Mouse (Mus musculus) hindbrain, embryonic 11.5 days (tissue): Measurements from ENCODE around the gene Rasal3. TPM values are rescaled to one million over a fixed set of nuclear protein-coding genes. Genes with fewer than 3 reads are reported as not detected.

Experiments used
- ATAC-seq: fragments of 200-750 bp; cut with Nextera tagmentation; 2 replicates; pipeline ENCODE4 v1.8.0; 2017; ENCODE audit warnings: mild to moderate bottlenecking, moderate TSS enrichment, moderate library complexity; ENCODE audit not compliant: low FRiP score
- DNase-seq: peaks from one replicate; pipeline ENCODE4 v3.0.0-alpha.2; 2015; ENCODE audit warnings: low spot score
- H3K27ac ChIP-seq: fragments of 300-500 bp; sonication (generic); 2 replicates; pipeline ENCODE4 v1.5.1; 2014; ENCODE audit warnings: mild to moderate bottlenecking, low read depth, low read length
- H3K27me3 ChIP-seq: fragments of 300-500 bp; sonication (generic); 2 replicates; pipeline ENCODE4 v1.6.1; 2014; ENCODE audit warnings: mild to moderate bottlenecking, low read length, moderate library complexity, mixed read lengths; ENCODE audit not compliant: control insufficient read depth, insufficient read depth
- H3K36me3 ChIP-seq: fragments of 300-500 bp; sonication (generic); 2 replicates; pipeline ENCODE4 v1.6.1; 2014; ENCODE audit warnings: mild to moderate bottlenecking, low read length, moderate library complexity, mixed read lengths; ENCODE audit not compliant: control insufficient read depth, insufficient read depth
- H3K4me1 ChIP-seq: fragments of 300-500 bp; sonication (generic); replicated peaks from 2 replicates; pipeline ENCODE4 v1.6.1; 2014; ENCODE audit warnings: low read length, mixed read lengths; ENCODE audit not compliant: control insufficient read depth, insufficient read depth
- H3K4me2 ChIP-seq: fragments of 300-500 bp; sonication (generic); replicated peaks from 2 replicates; pipeline ENCODE4 v1.6.1; 2014; ENCODE audit warnings: mild to moderate bottlenecking, low read depth, low read length
- H3K4me3 ChIP-seq: fragments of 300-500 bp; sonication (generic); 2 replicates; pipeline ENCODE4 v1.5.1; 2014; ENCODE audit warnings: low read depth, low read length
- H3K9ac ChIP-seq: fragments of 300-500 bp; sonication (generic); 2 replicates; pipeline ENCODE4 v1.6.1; 2014; ENCODE audit warnings: low read depth, low read length
- H3K9me3 ChIP-seq: fragments of 300-500 bp; sonication (generic); 2 replicates; pipeline ENCODE4 v1.6.1; 2016; ENCODE audit warnings: low read length; ENCODE audit not compliant: control insufficient read depth
- WGBS: fragments of 180-500 bp; shearing (Covaris S2); extraction: QIAGEN DNeasy Blood & Tissue Kit; methylation state at CpG from one replicate; pipeline ENCODE4 v1.1.7; 2014; 5-methylcytosine and 5-hydroxymethylcytosine counted together
- polyA plus RNA-seq: library from polyadenylated mRNA; unstranded; fragments of >200 nt; fragmentation: Nextera tagmentation; extraction: Ambion mirVana; gene quantifications from 2 replicates; pipeline ENCODE4 v1.2.1, GENCODE M21; 2014

Rasal3 gene
- polyA plus RNA-seq, 1 experiment from 2014 or later, result 0.48 TPM

GRCm38 (mm10) chr17:32364331-32364730 is 39.1 kb downstream of the Rasal3 start:
- Histone ChIP-seq H3K27ac (peak overlapping the region; percentile 52), H3K4me3 (peak overlapping the region; percentile 90), H3K36me3 (peaks cover 12% of the 10 kb centered on the region), H3K4me2 (peak overlapping the region; percentile 29), H3K9me3 (no peaks in the 10 kb centered on the region), H3K27me3 (no peaks in the 10 kb centered on the region), H3K4me1 (peaks cover 6% of the 10 kb centered on the region), H3K9ac (peak overlapping the region; percentile 99)
- ATAC-seq (peak; percentile 94), DNase-seq (peak; percentile 95)
- WGBS, result under 1% methylated on average over 16 of the region's 47 CpGs

GRCm38 (mm10) chr17:32363821-32364301 is 39.5 kb downstream of the Rasal3 start:
- H3K4me3 ChIP-seq, result peak overlapping the region; percentile 90
- peaks cover 6% of the 10 kb centered on the region for H3K4me1 ChIP-seq
- H3K4me2 ChIP-seq, result peak overlapping the region; percentile 54
- WGBS, result under 1% methylated on average over 21 of the region's 50 CpGs
- H3K36me3 ChIP-seq, result peaks cover 12% of the 10 kb centered on the region
- ATAC-seq (peak; percentile 63), DNase-seq (peak; percentile 61)
- H3K9ac ChIP-seq, result peak overlapping the region; percentile 99
- H3K27me3 ChIP-seq, result no peaks in the 10 kb centered on the region
- H3K9me3 ChIP-seq, result no peaks in the 10 kb centered on the region
- peak overlapping the region; percentile 52 for H3K27ac ChIP-seq

GRCm38 (mm10) chr17:32362686-32363085 is 40.7 kb downstream of the Rasal3 start:
- WGBS, result 85% methylated on average over 4 of the region's 4 CpGs
- peak overlapping the region; percentile 54 for H3K4me2 ChIP-seq
- H3K9ac ChIP-seq, result peak overlapping the region; percentile 99; the same call in 1 of the 2 replicates
- ATAC-seq, result no peak
- peak overlapping the region; percentile 90 for H3K4me3 ChIP-seq
- H3K4me1 ChIP-seq, result peaks cover 6% of the 10 kb centered on the region
- DNase-seq, result no peak
- no peaks in the 10 kb centered on the region for H3K9me3 ChIP-seq
- no peak overlapping the region for H3K27ac ChIP-seq
- H3K36me3 ChIP-seq, result peaks cover 20% of the 10 kb centered on the region
- H3K27me3 ChIP-seq, result no peaks in the 10 kb centered on the region

GRCm38 (mm10) chr17:32359928-32360327 is 43.5 kb downstream of the Rasal3 start:
- Histone ChIP-seq H3K4me3 (no peak overlapping the region), H3K36me3 (peaks cover 29% of the 10 kb centered on the region), H3K27ac (no peak overlapping the region)

GRCm38 (mm10) chr17:32358943-32359340 is 44.4 kb downstream of the Rasal3 start:
- H3K4me1 ChIP-seq, result peaks cover 6% of the 10 kb centered on the region
- no peaks in the 10 kb centered on the region for H3K27me3 ChIP-seq
- H3K36me3 ChIP-seq, result peaks cover 29% of the 10 kb centered on the region
- ATAC-seq (no peak), DNase-seq (no peak)
- WGBS, result 92% methylated on average over 6 of the region's 6 CpGs
- H3K9ac ChIP-seq, result no peak overlapping the region
- H3K9me3 ChIP-seq, result no peaks in the 10 kb centered on the region
- no peak overlapping the region for H3K27ac ChIP-seq
- no peak overlapping the region for H3K4me3 ChIP-seq
- no peak overlapping the region for H3K4me2 ChIP-seq

More at GRCm38 (mm10) chr17:32359928-32360327, 43.5 kb downstream of the Rasal3 start:
- no peak for DNase-seq
- WGBS, result 92% methylated on average over 11 of the region's 18 CpGs
- no peaks in the 10 kb centered on the region for H3K27me3 ChIP-seq
- peaks cover 6% of the 10 kb centered on the region for H3K4me1 ChIP-seq
- no peak overlapping the region for H3K9ac ChIP-seq
- no peak for ATAC-seq
- no peaks in the 10 kb centered on the region for H3K9me3 ChIP-seq
- no peak overlapping the region for H3K4me2 ChIP-seq

GRCm38 (mm10) chr17:32358192-32358942 is 45.0 kb downstream of the Rasal3 start:
- H3K4me1 ChIP-seq, result peaks cover 6% of the 10 kb centered on the region
- no peaks in the 10 kb centered on the region for H3K27me3 ChIP-seq
- H3K36me3 ChIP-seq, result peaks cover 29% of the 10 kb centered on the region
- ATAC-seq (no peak), DNase-seq (no peak)
- no peak overlapping the region for H3K27ac ChIP-seq
- H3K9me3 ChIP-seq, result no peaks in the 10 kb centered on the region
- H3K9ac ChIP-seq, result no peak overlapping the region
- no peak overlapping the region for H3K4me2 ChIP-seq
- WGBS, result 96% methylated on average over 7 of the region's 7 CpGs
- no peak overlapping the region for H3K4me3 ChIP-seq

GRCm38 (mm10) chr17:32356766-32357760 is 46.3 kb downstream of the Rasal3 start:
- Histone ChIP-seq H3K4me2 (no peak overlapping the region), H3K27ac (no peak overlapping the region), H3K4me3 (no peak overlapping the region), H3K9me3 (no peaks in the 10 kb centered on the region), H3K27me3 (no peaks in the 10 kb centered on the region), H3K36me3 (peaks cover 29% of the 10 kb centered on the region), H3K4me1 (no peaks in the 10 kb centered on the region), H3K9ac (no peak overlapping the region)
- 79% methylated on average over 24 of the region's 24 CpGs for WGBS
- DNase-seq (no peak), ATAC-seq (no peak)

- no peak overlapping the region for H3K4me2 ChIP-seq
- DNase-seq, result no peak
- H3K27ac ChIP-seq, result no peak overlapping the region
- H3K4me1 ChIP-seq, result no peaks in the 10 kb centered on the region
- WGBS, result 88% methylated on average over 9 of the region's 9 CpGs
- H3K36me3 ChIP-seq, result peaks cover 21% of the 10 kb centered on the region
- no peak overlapping the region for H3K9ac ChIP-seq
- H3K9me3 ChIP-seq, result no peaks in the 10 kb centered on the region
- no peak for ATAC-seq
- no peak overlapping the region for H3K4me3 ChIP-seq
- H3K27me3 ChIP-seq, result no peaks in the 10 kb centered on the region
Measured at GRCm38 (mm10) chr17:32356281-32356680, 47.1 kb downstream of the Rasal3 start.
